In genomic region chr11:71773986-71774767, GRCm38 (mm10) we compare ENCODE assay signal across 9 mouse cellular contexts. TPM values are rescaled to one million over a fixed set of nuclear protein-coding genes. Genes with fewer than 3 reads are reported as not detected.
DNase-seq lines count a peak whose midpoint lies in the region; ATAC-seq and TF ChIP-seq lines count a peak whose summit lies in the region.
"Had no signal": no experiment of that assay in that cellular context is flagged by ENCODE, and none has a peak within 500 bp of the region (broad histone marks: within the 10 kb centered on the region; RNA-seq: fewer than 3 reads in every experiment).

No protein-coding gene starts in this region.

- ATAC-seq in embryonic facial prominence, embryonic 13.5 days (ENCODE audit: insufficient number of reproducible peaks, insufficient read depth, low FRiP score, low TSS enrichment, low read depth): no peak
- no peak for ATAC-seq in lung, embryonic 15.5 days (ENCODE audit: borderline replicate concordance, extremely low read depth, low FRiP score, low TSS enrichment)
- no peak for ATAC-seq in midbrain, embryonic 15.5 days (replicated peaks)

- H3K27ac ChIP-seq in embryonic facial prominence, embryonic 13.5 days: 0 out of 2 replicates have a peak overlapping the region, but pooled peaks have one; percentile 22
- no peak overlapping the region for H3K27ac ChIP-seq in embryonic facial prominence, embryonic 10.5 days (replicated peaks)
- peak overlapping the region; percentile 59; the same call in 1 of the 2 replicates for H3K27ac ChIP-seq in lung, embryonic 15.5 days
- peak overlapping the region; percentile 51 for H3K27ac ChIP-seq in kidney, adult 2 months (ENCODE audit: insufficient read depth, low read depth, low read length)
- peak overlapping the region; percentile 35 for H3K27ac ChIP-seq in midbrain, embryonic 15.5 days

- intact Hi-C loops in gastrocnemius, postnatal 14 days (cut with DNase I; ENCODE audit: low total_unique reads): no loop called here

- 40% methylated on average over 16 of the region's 16 CpGs for WGBS in embryonic facial prominence, embryonic 13.5 days
- WGBS in embryonic facial prominence, embryonic 10.5 days: 40% methylated on average over 16 of the region's 16 CpGs
- 13% methylated on average over 16 of the region's 16 CpGs for WGBS in lung, embryonic 15.5 days
- 13% methylated on average over 16 of the region's 16 CpGs for WGBS in lung, adult 2 months
- WGBS in kidney, adult 2 months: 39% methylated on average over 16 of the region's 16 CpGs
- WGBS in midbrain, embryonic 15.5 days: 53% methylated on average over 16 of the region's 16 CpGs

- TF ChIP-seq CTCF in lung, adult 2 months (IDR thresholded peaks at IDR 0.05; ENCODE audit: insufficient read depth, low read length): no peak
- no peak for TF ChIP-seq CTCF in kidney, adult 2 months (conservative IDR thresholded peaks at IDR 0.05; ENCODE audit: insufficient read depth, insufficient read length, low read depth, low read length)

- no peak overlapping the region for H3K4me3 ChIP-seq in embryonic facial prominence, embryonic 13.5 days
- no peak overlapping the region for H3K4me3 ChIP-seq in embryonic facial prominence, embryonic 10.5 days
- H3K4me3 ChIP-seq in lung, embryonic 15.5 days: no peak overlapping the region
- H3K4me3 ChIP-seq in lung, adult 2 months (replicated peaks; ENCODE audit: extremely low read depth, low read depth, low read length): no peak overlapping the region
- no peak overlapping the region for H3K4me3 ChIP-seq in kidney, adult 2 months (ENCODE audit: insufficient read depth, low read depth, low read length)
- H3K4me3 ChIP-seq in midbrain, embryonic 15.5 days: no peak overlapping the region

- no peak for DNase-seq in embryonic facial prominence, embryonic 10.5 days (ENCODE audit: low spot score)
- no peak for DNase-seq in lung, adult 2 months
- DNase-seq in kidney, adult 2 months: peak; percentile 76
- no peak for DNase-seq in gastrocnemius, postnatal 14 days
- no peak for DNase-seq in retina, postnatal 1 day
- DNase-seq: layer of hippocampus, adult 9-11 months had no signal

- no peaks in the 10 kb centered on the region for H3K9me3 ChIP-seq in embryonic facial prominence, embryonic 13.5 days
- H3K9me3 ChIP-seq in embryonic facial prominence, embryonic 10.5 days: no peaks in the 10 kb centered on the region
- H3K9me3 ChIP-seq in lung, embryonic 15.5 days: no peaks in the 10 kb centered on the region
- H3K9me3 ChIP-seq in midbrain, embryonic 15.5 days: no peaks in the 10 kb centered on the region

- H3K4me2 ChIP-seq in embryonic facial prominence, embryonic 13.5 days: no peak overlapping the region
- H3K4me2 ChIP-seq in lung, embryonic 15.5 days: no peak overlapping the region
- H3K4me2 ChIP-seq in midbrain, embryonic 15.5 days: no peak overlapping the region

- H3K36me3 ChIP-seq in embryonic facial prominence, embryonic 13.5 days: no peaks in the 10 kb centered on the region
- H3K36me3 ChIP-seq in embryonic facial prominence, embryonic 10.5 days (replicated peaks): peaks cover 25% of the 10 kb centered on the region
- no peaks in the 10 kb centered on the region for H3K36me3 ChIP-seq in lung, embryonic 15.5 days
- no peaks in the 10 kb centered on the region for H3K36me3 ChIP-seq in kidney, adult 2 months (ENCODE audit: control insufficient read depth, insufficient read depth, low read length)
- H3K36me3 ChIP-seq in midbrain, embryonic 15.5 days (replicated peaks): no peaks in the 10 kb centered on the region; the same call in 1 of the 2 replicates

- H3K27me3 ChIP-seq in embryonic facial prominence, embryonic 13.5 days: peaks cover 7% of the 10 kb centered on the region; the same call in 1 of the 2 replicates
- H3K27me3 ChIP-seq in embryonic facial prominence, embryonic 10.5 days (replicated peaks; ENCODE audit: low read depth, poor library complexity, severe bottlenecking): no peaks in the 10 kb centered on the region; the same call in 1 of the 2 replicates
- H3K27me3 ChIP-seq in lung, embryonic 15.5 days: no peaks in the 10 kb centered on the region
- no peaks in the 10 kb centered on the region for H3K27me3 ChIP-seq in kidney, adult 2 months (replicated peaks; ENCODE audit: control insufficient read depth, insufficient read depth, low read length)
- H3K27me3 ChIP-seq in midbrain, embryonic 15.5 days (replicated peaks): no peaks in the 10 kb centered on the region

- H3K4me1 ChIP-seq in embryonic facial prominence, embryonic 13.5 days: 0 out of 2 replicates have a peak, but pooled peaks cover 8% of the 10 kb centered on the region
- H3K4me1 ChIP-seq in embryonic facial prominence, embryonic 10.5 days: peaks cover 31% of the 10 kb centered on the region
- H3K4me1 ChIP-seq in lung, embryonic 15.5 days: no peaks in the 10 kb centered on the region
- peaks cover 21% of the 10 kb centered on the region; the same call in 1 of the 2 replicates for H3K4me1 ChIP-seq in lung, adult 2 months (ENCODE audit: control insufficient read depth, insufficient read depth, low read length)
- H3K4me1 ChIP-seq in kidney, adult 2 months (ENCODE audit: control insufficient read depth, insufficient read depth, low read length): no peaks in the 10 kb centered on the region
- H3K4me1 ChIP-seq in midbrain, embryonic 15.5 days: peaks cover 33% of the 10 kb centered on the region

- H3K9ac ChIP-seq in embryonic facial prominence, embryonic 13.5 days: no peak overlapping the region
- no peak overlapping the region for H3K9ac ChIP-seq in lung, embryonic 15.5 days
- no peak overlapping the region for H3K9ac ChIP-seq in midbrain, embryonic 15.5 days

- TF ChIP-seq POLR2A in lung, adult 2 months (IDR thresholded peaks at IDR 0.05; ENCODE audit: borderline replicate concordance, extremely low read depth, low read depth, low read length): no peak
- TF ChIP-seq POLR2A in kidney, adult 2 months (IDR thresholded peaks at IDR 0.05; ENCODE audit: low read depth, low read length): no peak

RNA-seq across cellular contexts. Expression of gene Wscd1, which starts 24.5 kb away (rescaled TPM):
- polyA plus RNA-seq in embryonic facial prominence, embryonic 13.5 days (2015; fragmentation: Nextera tagmentation; extraction: Ambion mirVana): 6.1 and 8.0 TPM in 2 replicates
- polyA plus RNA-seq in embryonic facial prominence, embryonic 10.5 days (2016; fragmentation: Nextera tagmentation; extraction: Ambion mirVana): 14.9 and 18.7 TPM in 2 replicates
- 11.3 and 11.6 TPM in 2 replicates for polyA plus RNA-seq in lung, embryonic 15.5 days (2015; fragmentation: Nextera tagmentation; extraction: Ambion mirVana)
- 45.4 and 52.6 TPM in 2 replicates for polyA plus RNA-seq in lung, adult 2 months (2012; rRNA removed)
- polyA plus RNA-seq in kidney, adult 2 months (2012; rRNA removed): 11.5 and 12.5 TPM in 2 replicates
- polyA plus RNA-seq in midbrain, embryonic 15.5 days (2015; fragmentation: Nextera tagmentation; extraction: Ambion mirVana): 86.4 and 95.0 TPM in 2 replicates
- 1 to 10 TPM; 5.4 to 5.5 TPM for total RNA-seq in gastrocnemius, postnatal 14 days (2021)
